Mouse (Mus musculus) heart, embryonic 12.5 days (tissue): ENCODE results near the gene Lyrm7. TPM values are rescaled to one million over a fixed set of nuclear protein-coding genes. Genes with fewer than 3 reads are reported as not detected.

Experiments
- ATAC-seq: fragments of 200-750 bp; cut with Nextera tagmentation; 2 replicates; pipeline ENCODE4 v1.8.0; 2017; ENCODE audit warnings: moderate TSS enrichment, moderate library complexity; ENCODE audit not compliant: insufficient number of reproducible peaks, low FRiP score
- H3K27ac ChIP-seq: fragments of 300-500 bp; sonication (generic); 2 replicates; pipeline ENCODE4 v1.5.1; 2016; ENCODE audit warnings: mild to moderate bottlenecking, moderate library complexity; ENCODE audit not compliant: poor library complexity, severe bottlenecking
- H3K27me3 ChIP-seq: fragments of 300-500 bp; sonication (generic); replicated peaks from 2 replicates; pipeline ENCODE4 v1.6.1; 2016; ENCODE audit warnings: mild to moderate bottlenecking, moderate library complexity
- H3K36me3 ChIP-seq: fragments of 300-500 bp; sonication (generic); 2 replicates; pipeline ENCODE4 v1.6.1; 2016; ENCODE audit warnings: mild to moderate bottlenecking, moderate library complexity
- H3K4me1 ChIP-seq: fragments of 300-500 bp; sonication (generic); replicated peaks from 2 replicates; pipeline ENCODE4 v1.6.1; 2016; ENCODE audit warnings: mild to moderate bottlenecking
- H3K4me2 ChIP-seq: fragments of 300-500 bp; sonication (generic); 2 replicates; pipeline ENCODE4 v1.6.1; 2016; ENCODE audit warnings: mild to moderate bottlenecking, moderate library complexity
- H3K4me3 ChIP-seq: fragments of 300-500 bp; sonication (generic); 2 replicates; pipeline ENCODE4 v1.5.1; 2016; ENCODE audit warnings: mild to moderate bottlenecking
- H3K9ac ChIP-seq: fragments of 300-500 bp; sonication (generic); 2 replicates; pipeline ENCODE4 v1.6.1; 2016; ENCODE audit warnings: mild to moderate bottlenecking, moderate library complexity
- H3K9me3 ChIP-seq: fragments of 300-500 bp; sonication (generic); replicated peaks from 2 replicates; pipeline ENCODE4 v1.6.1; 2016; ENCODE audit warnings: mild to moderate bottlenecking, moderate library complexity
- WGBS: fragments of 180-500 bp; shearing (Covaris S2); methylation state at CpG from one replicate; pipeline ENCODE4 v1.1.7; 2016; 5-methylcytosine and 5-hydroxymethylcytosine counted together
- polyA plus RNA-seq: library from polyadenylated mRNA; unstranded; fragments of >200 nt; fragmentation: Nextera tagmentation; extraction: Ambion mirVana; gene quantifications from 2 replicates; pipeline ENCODE4 v1.2.1, GENCODE M21; 2016

The Lyrm7 gene
- polyA plus RNA-seq, 1 experiment from 2014 or later, result 20.1 TPM

DNA sequence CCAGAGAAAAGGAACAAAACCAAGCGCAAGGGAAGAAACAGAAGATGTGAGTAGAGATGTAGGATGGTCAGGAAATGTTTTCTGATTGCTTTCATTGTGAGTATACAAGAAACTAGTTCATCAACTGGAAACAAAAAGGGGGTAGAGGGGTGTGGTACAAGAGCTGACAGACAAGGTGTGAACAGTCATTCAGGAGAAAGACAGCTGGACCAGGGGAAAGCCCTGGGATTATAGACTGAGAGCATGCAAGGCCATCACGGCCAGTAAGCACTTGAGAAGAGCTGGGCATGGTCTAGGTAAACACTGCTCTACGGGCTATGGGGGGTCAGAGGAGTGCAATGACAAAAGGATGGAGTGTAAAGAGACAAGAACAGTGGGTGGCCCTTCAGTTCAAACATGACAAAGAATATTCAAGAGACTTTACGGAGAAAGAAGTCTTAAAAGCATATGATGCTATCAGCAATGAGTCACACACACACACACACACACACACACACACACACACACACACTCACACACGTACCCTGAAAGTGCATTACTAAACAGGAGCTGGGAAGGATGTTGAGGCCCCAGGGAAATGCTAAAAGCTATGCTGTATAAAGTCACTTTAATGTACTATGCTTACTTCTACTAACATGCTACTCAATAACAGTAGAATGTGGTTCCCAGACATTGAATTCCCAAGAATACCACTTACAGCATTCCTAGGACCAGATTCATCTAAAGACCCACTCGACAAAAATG, 83.2 kb downstream of the Lyrm7 start:
- WGBS, result 64% methylated on average over 6 of the region's 6 CpGs
- no peak for ATAC-seq
- Histone ChIP-seq H3K4me1 (peaks cover 50% of the 10 kb centered on the region), H3K36me3 (no peaks in the 10 kb centered on the region), H3K27me3 (no peaks in the 10 kb centered on the region), H3K9ac (no peak overlapping the region), H3K4me2 (no peak overlapping the region), H3K9me3 (no peaks in the 10 kb centered on the region), H3K4me3 (no peak overlapping the region), H3K27ac (no peak overlapping the region)

Other genes with a start within 250 kb of the Lyrm7 start
- 68.7 and 68.9 TPM in 2 replicates for gene Cdc42se2, start 73.2 kb downstream of the Lyrm7 start, polyA plus RNA-seq
- gene Hint1, start 5.5 kb upstream of the Lyrm7 start, polyA plus RNA-seq, result 743 and 765 TPM in 2 replicates
- 1,404 and 1,433 TPM in 2 replicates for gene Gpx3, start 41.5 kb upstream of the Lyrm7 start, polyA plus RNA-seq
- 23.1 and 23.6 TPM in 2 replicates for gene Tnip1, start 102.0 kb upstream of the Lyrm7 start, polyA plus RNA-seq
- gene Anxa6, start 172.5 kb upstream of the Lyrm7 start, polyA plus RNA-seq, result 335 and 339 TPM in 2 replicates
- 17.5 and 19.0 TPM in 2 replicates for gene Ccdc69, start 217.2 kb upstream of the Lyrm7 start, polyA plus RNA-seq
- gene Gm2a, start 237.2 kb upstream of the Lyrm7 start, polyA plus RNA-seq, result 49.4 and 49.9 TPM in 2 replicates